Mouse (Mus musculus) kidney, postnatal 25 days (tissue): ENCODE data around the gene Ntf5.

Experiments
- DNase-seq, 2 experiments: peaks; one replicate each; pipeline ENCODE4 v3.0.0; 2021; ENCODE audit warnings: mixed read lengths in 2 of 2

Gene Ntf5

DNA sequence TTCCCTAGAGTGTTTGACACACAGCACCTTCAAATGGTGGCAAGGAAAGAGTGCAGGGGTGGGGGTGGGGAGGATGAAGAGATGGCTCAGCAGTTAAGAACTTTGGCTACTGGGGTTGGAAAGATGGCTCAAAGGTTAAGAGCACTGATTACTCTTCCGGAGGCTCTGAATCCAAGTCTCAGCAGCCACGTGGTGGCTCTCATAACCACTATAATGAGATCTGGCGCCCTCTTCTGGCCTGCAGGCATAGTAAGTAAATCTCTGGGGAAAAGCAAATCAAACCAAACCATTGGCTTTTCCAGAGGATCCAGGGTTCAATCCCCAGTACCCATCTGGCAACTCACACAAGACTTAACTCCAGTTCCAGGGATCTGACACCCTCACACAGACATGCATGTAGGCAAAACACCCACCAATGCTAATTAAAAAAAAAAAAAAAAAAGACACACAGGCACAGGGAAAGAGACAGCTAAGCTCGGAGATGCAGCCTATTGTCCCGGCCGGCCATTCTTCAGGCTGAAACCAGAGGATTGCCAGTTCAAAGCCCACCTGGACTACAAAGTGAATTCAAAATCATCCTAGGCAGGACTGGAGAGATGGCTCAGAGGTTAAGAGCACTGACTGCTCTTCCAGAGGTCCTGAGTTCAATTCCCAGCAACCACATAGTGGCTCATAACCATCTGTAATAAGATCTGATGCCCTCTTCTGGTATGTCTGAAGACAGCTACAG lies 9.8 kb upstream of the Ntf5 start:
- peak; percentile 85 to 93 for DNase-seq

- peak; percentile 72 to 85 for DNase-seq
Observed at GRCm38 (mm10) chr7:45405091-45406075, 8.1 kb upstream of the Ntf5 start, which contains the start of gene Kcna7. Kcna7 (plus strand) TSS chr7:45405653.

GRCm38 (mm10) chr7:45406157-45407156 lies 7.0 kb upstream of the Ntf5 start:
- DNase-seq = peak; percentile 54 to 70

GRCm38 (mm10) chr7:45407836-45408235 lies 5.7 kb upstream of the Ntf5 start:
- DNase-seq = no peak

GRCm38 (mm10) chr7:45408351-45408750 lies 5.1 kb upstream of the Ntf5 start:
- no peak for DNase-seq

GRCm38 (mm10) chr7:45408949-45409348 lies 4.5 kb upstream of the Ntf5 start:
- DNase-seq = no peak

- DNase-seq = no peak
Observed at GRCm38 (mm10) chr7:45409497-45410163, 3.9 kb upstream of the Ntf5 start.

GRCm38 (mm10) chr7:45412421-45412820 lies 1.1 kb upstream of the Ntf5 start:
- no peak for DNase-seq

DNA sequence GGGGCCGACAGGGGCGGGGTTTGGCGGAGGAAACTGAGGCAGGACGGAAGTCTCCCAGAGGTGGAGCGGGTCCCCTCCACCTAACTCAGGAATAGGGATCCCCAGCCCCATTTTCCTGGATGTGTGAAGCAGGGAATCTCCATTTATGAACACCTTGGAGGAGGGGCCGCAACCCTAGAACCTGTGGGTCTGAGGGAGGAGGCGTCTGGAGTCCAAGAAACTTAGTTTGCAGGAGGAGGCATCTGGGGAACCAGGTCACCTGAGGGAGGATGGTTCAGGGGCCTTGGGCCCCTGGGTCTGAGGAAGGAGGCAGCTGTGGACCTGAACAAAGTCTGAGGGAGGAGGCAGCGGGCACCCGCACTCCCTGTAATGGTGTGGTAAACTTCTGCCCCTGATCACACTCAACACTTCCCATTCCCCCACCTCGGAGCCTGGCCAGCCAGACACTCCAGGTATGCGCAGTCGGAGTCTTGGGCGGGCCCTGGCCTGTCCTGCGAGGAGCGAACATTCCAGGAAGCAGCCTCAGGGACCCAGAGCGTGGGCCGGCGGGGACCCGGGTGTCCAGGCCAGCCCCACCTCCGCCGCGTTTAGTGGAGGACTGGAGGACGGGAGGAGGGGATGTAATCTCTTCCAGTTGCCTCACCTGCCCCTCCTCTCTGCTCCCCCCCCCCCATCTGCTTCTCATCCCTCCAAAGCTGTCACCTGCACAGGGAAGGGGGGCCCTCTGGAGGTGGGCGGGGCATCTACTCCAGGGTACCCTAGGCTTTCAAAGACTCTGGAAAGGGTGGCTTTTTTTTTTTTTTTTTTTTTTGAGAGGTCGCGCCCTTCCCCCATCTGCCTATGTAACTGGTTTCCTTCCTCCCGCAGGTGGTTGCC lies 607 bp downstream of the Ntf5 start:
- peak in 1 of 2 experiments; percentile 55 for DNase-seq

DNA sequence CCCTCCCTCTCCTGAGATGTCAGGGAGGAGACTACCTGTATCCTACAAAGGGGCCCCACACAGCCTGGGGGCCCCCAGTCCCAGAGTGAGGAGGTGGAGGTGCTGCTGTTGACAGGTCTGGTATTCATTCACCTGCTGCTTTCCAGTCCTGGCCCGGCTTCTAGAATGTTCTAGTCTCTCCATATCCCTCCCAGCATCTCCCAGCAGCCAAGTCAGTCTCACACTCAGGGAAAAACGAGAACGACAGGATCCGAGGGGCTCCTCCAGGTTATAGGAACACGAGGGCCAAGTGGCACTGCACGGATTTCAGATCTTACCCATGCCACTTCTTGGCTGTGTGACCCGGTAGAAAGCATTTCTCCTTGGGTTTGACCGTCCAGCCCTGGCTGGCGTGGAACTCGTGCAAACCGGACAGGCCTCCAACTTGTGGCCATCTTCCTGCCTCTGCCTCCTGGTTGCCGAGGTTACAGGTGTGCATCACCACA lies 1.3 kb downstream of the Ntf5 start:
- DNase-seq = no peak

GRCm38 (mm10) chr7:45415636-45416035 lies 2.1 kb downstream of the Ntf5 start:
- no peak for DNase-seq

GRCm38 (mm10) chr7:45417962-45418492 lies 4.5 kb downstream of the Ntf5 start:
- DNase-seq = no peak

GRCm38 (mm10) chr7:45419859-45420614 lies 6.5 kb downstream of the Ntf5 start:
- no peak for DNase-seq

- no peak for DNase-seq
Observed at GRCm38 (mm10) chr7:45420615-45420919, 7.1 kb downstream of the Ntf5 start, which contains the start of gene Lhb. Lhb (plus strand) TSS chr7:45420820.

GRCm38 (mm10) chr7:45421194-45421593 lies 7.7 kb downstream of the Ntf5 start:
- no peak for DNase-seq

DNA sequence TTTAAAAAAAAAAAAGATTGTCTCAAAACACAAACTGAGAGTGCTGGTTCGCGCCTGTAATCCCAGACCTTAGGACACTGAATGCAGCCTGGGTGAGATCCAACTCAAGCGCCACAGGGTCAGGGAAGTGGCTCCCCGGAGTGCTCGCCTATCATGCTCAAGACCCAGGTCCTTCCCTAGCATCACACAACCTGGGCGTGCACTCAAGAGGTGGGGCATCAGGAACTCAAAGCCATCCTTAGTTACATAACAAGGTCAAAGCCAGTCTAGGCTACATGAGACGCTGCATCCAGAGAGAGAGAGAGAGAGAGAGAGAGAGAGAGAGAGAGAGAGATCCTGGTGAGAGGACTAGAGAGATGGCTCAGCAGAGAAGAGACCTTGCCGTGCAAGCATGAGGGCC lies 13.1 kb downstream of the Ntf5 start:
- no peak for DNase-seq

- no peak for DNase-seq
Observed at GRCm38 (mm10) chr7:45433835-45434202, 20.3 kb downstream of the Ntf5 start.

DNA sequence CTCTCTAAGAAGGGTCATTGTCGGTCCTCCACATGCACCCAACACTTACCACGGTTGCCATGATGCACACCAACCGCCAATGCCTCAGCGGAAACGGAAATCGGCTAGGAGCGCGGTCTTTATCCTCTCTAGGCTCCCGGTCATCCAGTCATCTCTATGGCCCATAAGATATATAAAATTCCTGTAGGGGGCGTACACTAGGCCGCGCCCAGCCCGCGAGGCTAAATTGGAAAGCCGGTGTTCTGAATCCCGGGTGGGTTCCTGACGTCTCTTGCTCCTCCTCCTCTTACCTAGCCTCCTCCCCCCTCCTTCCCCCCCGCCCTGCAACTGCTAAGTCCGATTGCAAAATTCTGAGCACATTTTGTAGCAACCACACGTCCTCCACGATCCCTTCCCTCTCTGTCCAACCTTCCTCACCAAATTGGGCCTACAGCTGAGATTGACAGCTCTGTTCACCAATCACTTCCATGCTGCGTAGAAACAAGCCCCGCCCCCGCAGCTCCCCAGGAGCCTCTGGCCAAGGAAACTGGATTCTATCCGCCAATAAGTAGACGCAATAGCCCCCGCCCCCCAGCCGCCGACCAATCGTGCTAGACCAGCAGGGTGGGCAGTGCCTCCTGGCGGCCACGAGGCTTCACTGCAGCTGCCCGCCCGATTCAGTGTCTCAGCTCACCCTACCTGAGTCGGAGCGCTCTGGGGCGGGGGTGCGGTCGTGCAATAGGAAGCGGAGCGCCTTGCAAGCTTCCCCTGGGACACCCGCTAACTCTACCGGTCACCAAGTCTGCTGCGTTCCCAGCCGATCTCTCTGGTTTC lies 20.9 kb downstream of the Ntf5 start, which contains the start of gene Gys1:
Gys1 (plus strand) TSS at position 642 of the 813 bp plus-strand sequence.
- DNase-seq = peak; percentile 100

GRCm38 (mm10) chr7:45435038-45435437 lies 21.5 kb downstream of the Ntf5 start:
- peak in 1 of 2 experiments; percentile 39 for DNase-seq
